Mouse (Mus musculus) kidney, adult 2 months (tissue): ENCODE measurements around the gene Hoxd8. TPM values are rescaled to one million over a fixed set of nuclear protein-coding genes. Genes with fewer than 3 reads are reported as not detected.

Experiments
- DNase-seq: peaks from one replicate; pipeline ENCODE4 v3.0.0; 2021
- H3K27ac ChIP-seq: fragments of 200-500 bp; 2 replicates; pipeline ENCODE4 v1.5.1; 2012; ENCODE audit warnings: low read depth, low read length, control low read depth, inconsistent platforms; ENCODE audit not compliant: insufficient read depth
- H3K27me3 ChIP-seq: fragments of 200-500 bp; replicated peaks from 2 replicates; pipeline ENCODE4 v1.6.1; 2012; ENCODE audit warnings: mild to moderate bottlenecking, moderate library complexity, low read length, inconsistent platforms; ENCODE audit not compliant: control insufficient read depth, insufficient read depth
- H3K36me3 ChIP-seq: fragments of 200-500 bp; 2 replicates; pipeline ENCODE4 v1.6.1; 2012; ENCODE audit warnings: mild to moderate bottlenecking, moderate library complexity, low read length, inconsistent platforms; ENCODE audit not compliant: control insufficient read depth, insufficient read depth
- H3K4me1 ChIP-seq: fragments of 200-500 bp; 2 replicates; pipeline ENCODE4 v1.6.1; 2011; ENCODE audit warnings: low read length; ENCODE audit not compliant: control insufficient read depth, insufficient read depth
- H3K4me3 ChIP-seq: fragments of 200-500 bp; 2 replicates; pipeline ENCODE4 v1.5.1; 2011; ENCODE audit warnings: mild to moderate bottlenecking, low read depth, low read length, control low read depth; ENCODE audit not compliant: insufficient read depth
- CTCF ChIP-seq: fragments of 200-500 bp; conservative IDR thresholded peaks from 2 replicates; pipeline ENCODE4 v1.5.1; 2011; ENCODE audit warnings: low read depth, mild to moderate bottlenecking, control low read depth, low read length, moderate library complexity, mixed read lengths; ENCODE audit not compliant: insufficient read depth, insufficient read length
- POLR2A ChIP-seq: fragments of 200-500 bp; IDR thresholded peaks from one replicate; pipeline ENCODE4 v1.6.1; 2011; ENCODE audit warnings: low read depth, low read length, control low read depth
- whole genome bisulfite sequencing: fragments of 180-500 bp; shearing (Covaris S2); methylation state at CpG from one replicate; pipeline ENCODE4 v1.1.7; 2018; 5-methylcytosine and 5-hydroxymethylcytosine counted together
- polyA plus RNA-seq: library from polyadenylated mRNA; depleted of rRNA; stranded (reverse); fragments of >200 nt; gene quantifications from 2 replicates; pipeline ENCODE4 v1.2.3, GENCODE M21; 2012

Gene Hoxd8
- polyA plus RNA-seq, 1 experiment = 45.8 TPM

- H3K4me1 ChIP-seq = no peaks in the 10 kb centered on the region
- no peaks in the 10 kb centered on the region for H3K36me3 ChIP-seq
- no peak overlapping the region for H3K27ac ChIP-seq
- 24% methylated on average over 40 of the region's 40 CpGs for WGBS
- peak; percentile 63 for DNase-seq
- H3K4me3 ChIP-seq = peak overlapping the region; percentile 36; the same call in 1 of the 2 replicates
- TF ChIP-seq POLR2A (no peak), CTCF (peak; percentile 66)
- peaks cover 9% of the 10 kb centered on the region for H3K27me3 ChIP-seq
These were observed 31.7 kb upstream of the Hoxd8 start for GRCm38 (mm10) chr2:74672481-74673362.

- DNase-seq = no peak
- 34% methylated on average over 24 of the region's 24 CpGs for WGBS
- H3K27ac ChIP-seq = no peak overlapping the region
- no peak overlapping the region for H3K4me3 ChIP-seq
- H3K4me1 ChIP-seq = no peaks in the 10 kb centered on the region
- H3K36me3 ChIP-seq = no peaks in the 10 kb centered on the region
- H3K27me3 ChIP-seq = peaks cover 4% of the 10 kb centered on the region
- TF ChIP-seq CTCF (no peak), POLR2A (no peak)
These were observed 30.5 kb upstream of the Hoxd8 start for GRCm38 (mm10) chr2:74673835-74674425.

GRCm38 (mm10) chr2:74674881-74675665 lies 29.3 kb upstream of the Hoxd8 start, which contains the start of gene Hoxd12:
Gene Hoxd12, plus strand, starts transcription at chr2:74675013.
- Histone ChIP-seq H3K36me3 (no peaks in the 10 kb centered on the region), H3K27me3 (peaks cover 2% of the 10 kb centered on the region), H3K4me1 (no peaks in the 10 kb centered on the region), H3K4me3 (no peak within 1 kb of the TSS), H3K27ac (no peak within 1 kb of the TSS)
- 26% methylated on average over 47 of the region's 47 CpGs for WGBS
- DNase-seq = no peak
- no peak for TF ChIP-seq CTCF
- TF ChIP-seq POLR2A = no peak

GRCm38 (mm10) chr2:74675666-74676282 lies 28.6 kb upstream of the Hoxd8 start:
- no peak for DNase-seq
- H3K27me3 ChIP-seq = peaks cover 2% of the 10 kb centered on the region
- 52% methylated on average over 24 of the region's 24 CpGs for WGBS
- H3K4me1 ChIP-seq = no peaks in the 10 kb centered on the region
- no peak overlapping the region for H3K27ac ChIP-seq
- H3K36me3 ChIP-seq = no peaks in the 10 kb centered on the region
- no peak overlapping the region for H3K4me3 ChIP-seq
- TF ChIP-seq POLR2A = no peak
- TF ChIP-seq CTCF = no peak

- Histone ChIP-seq H3K27me3 (peaks cover 2% of the 10 kb centered on the region), H3K27ac (no peak overlapping the region), H3K4me1 (no peaks in the 10 kb centered on the region), H3K4me3 (no peak overlapping the region), H3K36me3 (no peaks in the 10 kb centered on the region)
- 57% methylated on average over 9 of the region's 9 CpGs for WGBS
- TF ChIP-seq POLR2A (no peak), CTCF (no peak)
- DNase-seq = no peak
These were observed 27.9 kb upstream of the Hoxd8 start for GRCm38 (mm10) chr2:74676376-74677052.

GRCm38 (mm10) chr2:74677106-74677505 lies 27.3 kb upstream of the Hoxd8 start:
- WGBS = 79% methylated on average over 2 of the region's 2 CpGs
- Histone ChIP-seq H3K27me3 (peaks cover 5% of the 10 kb centered on the region), H3K4me1 (no peaks in the 10 kb centered on the region)

More at GRCm38 (mm10) chr2:74677106-74677505, 27.3 kb upstream of the Hoxd8 start:
- DNase-seq = no peak
- Histone ChIP-seq H3K36me3 (no peaks in the 10 kb centered on the region), H3K27ac (no peak overlapping the region), H3K4me3 (no peak overlapping the region)
- TF ChIP-seq CTCF (no peak), POLR2A (no peak)
